Mouse (Mus musculus) heart, adult 2 months (tissue): ENCODE measurements around the gene Gm20388.

Experiments used
- CTCF ChIP-seq: fragments of 200-600 bp; IDR thresholded peaks from 2 replicates; pipeline ENCODE4 v1.8.1; 2022; ENCODE audit warnings: antibody characterized with exemption, mild to moderate bottlenecking, moderate library complexity
- EP300 ChIP-seq: fragments of 200-500 bp; IDR thresholded peaks from 2 replicates; pipeline ENCODE4 v1.6.1; 2011; ENCODE audit warnings: low read depth, low read length, control low read depth; ENCODE audit not compliant: insufficient read depth
- POLR2A ChIP-seq: fragments of 200-500 bp; IDR thresholded peaks from 2 replicates; pipeline ENCODE4 v1.6.1; 2011; ENCODE audit warnings: mild to moderate bottlenecking, low read depth, low read length, control low read depth; ENCODE audit not compliant: insufficient read depth

DNA sequence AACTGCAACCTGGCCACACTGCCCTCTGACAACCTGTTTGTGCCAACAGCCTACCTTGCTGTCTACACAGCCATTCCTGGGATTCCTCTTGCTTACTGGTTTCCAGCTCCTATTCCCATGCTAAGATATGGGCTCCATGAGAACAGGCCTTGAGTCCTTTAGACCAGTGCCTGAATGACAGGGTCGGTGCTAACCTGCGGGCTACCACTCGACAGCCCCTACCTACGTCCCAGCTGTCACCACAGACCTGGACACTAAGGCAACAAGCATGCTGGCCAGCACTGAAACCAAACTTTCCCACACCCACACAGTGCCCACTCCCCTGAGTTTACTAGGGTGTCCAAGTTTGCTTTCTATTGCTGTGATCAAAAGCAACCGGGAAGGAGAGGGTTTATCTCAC lies 1917.1 kb downstream of the Gm20388 start:
- TF ChIP-seq CTCF = no peak
- no peak for TF ChIP-seq EP300
- no peak for TF ChIP-seq POLR2A
